Mouse (Mus musculus): ENCODE measurements around the gene Zfp94.

The Zfp94 gene

GRCm38 (mm10) chr7:24316567-24317092 lies at the start of gene Zfp94:
Gene Zfp94 (minus strand): TSS chr7:24316666.
- DNase-seq (ENCODE audit: low spot score in 2 of 2) = peak; percentile 68 to 80

DNA sequence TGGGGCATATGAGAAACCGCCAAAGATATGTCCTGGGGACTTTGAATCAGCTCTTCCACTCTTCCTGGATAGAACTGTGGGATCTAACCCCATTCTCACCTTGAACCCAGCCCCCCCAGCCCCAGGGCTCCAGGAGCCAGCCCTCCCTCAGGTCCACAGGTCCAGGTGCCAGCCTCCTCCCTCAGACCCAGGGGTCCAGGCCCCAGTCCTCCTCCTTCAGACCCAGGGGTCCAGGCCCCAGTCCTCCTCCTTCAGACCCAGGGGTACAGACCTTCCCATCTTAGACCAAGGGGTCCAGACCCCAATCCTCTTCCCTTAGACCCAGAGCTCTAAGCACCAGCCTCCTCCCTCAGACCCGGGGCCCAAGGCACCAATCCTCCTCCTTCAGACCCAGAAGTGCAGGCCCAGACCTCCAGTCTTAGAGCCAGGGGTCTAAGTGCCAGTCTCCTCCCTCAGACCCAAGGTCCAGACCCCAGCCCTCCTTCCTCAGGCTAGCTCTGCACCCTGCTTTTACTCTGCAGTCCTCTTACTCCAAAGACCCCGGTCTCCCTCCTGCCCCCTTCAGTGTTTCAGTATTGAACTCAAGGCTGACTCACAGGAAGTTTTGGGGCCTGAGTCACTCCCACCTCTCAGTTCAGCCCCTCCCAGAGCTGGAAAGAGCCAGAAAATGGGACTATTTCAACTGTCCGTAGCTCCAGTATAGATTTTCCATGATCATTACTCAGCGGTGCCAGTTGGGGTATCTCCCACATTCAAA lies 49.0 kb upstream of the Zfp94 start:
- DNase-seq (ENCODE audit: low spot score in 2 of 2) = no peak

GRCm38 (mm10) chr7:24364827-24365226 lies 48.4 kb upstream of the Zfp94 start:
- peak; percentile 79 to 87 for DNase-seq (ENCODE audit: low spot score in 2 of 2)

- DNase-seq (ENCODE audit: low spot score in 2 of 2) = peak in 1 of 2 experiments; percentile 40
These were observed 46.8 kb upstream of the Zfp94 start for GRCm38 (mm10) chr7:24363228-24363627.

DNA sequence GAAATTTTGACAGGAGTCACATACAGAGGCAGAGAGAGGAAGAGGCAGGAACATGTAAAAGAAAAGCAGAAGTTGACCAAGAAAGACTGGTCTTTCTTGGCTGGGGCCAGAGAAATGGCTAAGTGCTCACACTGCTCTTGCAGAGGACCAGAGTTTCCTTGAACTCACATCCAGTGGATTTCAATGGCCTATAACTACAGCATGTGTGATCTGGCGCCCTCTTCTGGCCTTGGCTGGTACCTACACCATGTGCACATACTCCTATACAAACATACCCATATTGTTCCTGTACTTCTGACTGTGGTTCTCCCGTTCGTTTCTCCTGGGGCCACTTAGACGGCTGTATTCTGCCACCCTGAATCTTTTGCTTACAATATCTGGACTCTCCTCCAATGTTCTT lies 44.5 kb upstream of the Zfp94 start:
- no peak for DNase-seq (ENCODE audit: low spot score in 2 of 2)

- no peak for DNase-seq (ENCODE audit: low spot score in 2 of 2)
These were observed 42.8 kb upstream of the Zfp94 start for GRCm38 (mm10) chr7:24359269-24359668.

DNA sequence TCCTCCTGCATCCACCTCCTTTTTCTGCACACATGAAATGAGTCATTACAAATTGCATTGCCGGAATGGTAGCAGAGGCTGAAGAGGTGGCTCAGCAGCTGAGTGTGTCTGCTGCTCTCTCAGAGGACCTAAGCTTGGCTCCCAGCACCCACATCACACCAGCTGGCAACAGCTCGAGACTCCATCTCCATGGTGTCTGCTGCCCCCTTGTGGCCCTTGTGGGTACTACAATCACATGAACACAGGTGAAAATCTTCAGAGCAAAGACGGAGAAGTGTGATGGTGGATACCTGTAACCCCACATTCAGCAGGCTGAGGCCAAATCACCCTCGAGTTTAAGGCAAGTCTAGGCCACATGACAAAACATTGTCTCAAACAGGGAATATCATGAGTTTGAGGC lies 41.4 kb upstream of the Zfp94 start:
- DNase-seq (ENCODE audit: low spot score in 2 of 2) = no peak

DNA sequence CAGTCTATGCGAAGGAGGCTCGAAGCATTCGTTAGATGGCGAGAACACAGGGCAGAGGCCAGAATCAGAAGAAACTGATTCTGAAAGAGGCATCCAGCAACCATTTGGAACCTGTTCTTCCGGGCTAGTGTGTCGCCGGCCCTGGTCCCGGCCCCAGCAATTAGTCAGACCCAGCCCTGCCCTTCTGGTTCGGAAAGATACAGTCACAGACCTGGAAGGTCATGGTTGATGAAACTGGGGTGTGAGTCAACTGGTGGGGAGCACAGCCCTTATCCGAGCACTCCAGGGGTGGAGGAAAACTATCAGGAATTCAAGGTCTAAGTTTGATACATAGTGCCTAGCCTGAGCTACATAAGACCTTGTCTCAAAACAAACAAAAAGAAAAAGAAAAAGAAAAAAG lies 39.6 kb upstream of the Zfp94 start:
- no peak for DNase-seq (ENCODE audit: low spot score in 2 of 2)

DNA sequence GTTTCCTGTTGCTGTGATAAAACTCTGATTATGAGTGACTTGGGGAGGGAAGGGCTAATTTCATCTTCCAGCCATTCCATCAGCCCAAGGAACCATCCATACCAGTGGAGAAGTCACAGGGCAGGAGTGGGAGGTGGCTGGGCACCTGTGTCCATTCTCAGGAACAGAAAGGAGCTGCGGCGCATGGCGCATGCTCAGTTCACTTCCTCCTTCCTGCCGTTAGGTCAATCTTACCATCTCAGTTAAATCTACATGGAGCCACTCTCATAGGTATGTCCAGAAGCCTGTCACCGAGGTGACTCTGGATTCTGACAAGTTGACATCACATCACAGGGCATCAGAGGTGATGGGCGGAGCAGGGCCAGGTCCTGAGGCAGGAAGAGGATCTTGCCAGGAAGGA lies 39.2 kb upstream of the Zfp94 start:
- DNase-seq (ENCODE audit: low spot score in 2 of 2) = no peak

DNA sequence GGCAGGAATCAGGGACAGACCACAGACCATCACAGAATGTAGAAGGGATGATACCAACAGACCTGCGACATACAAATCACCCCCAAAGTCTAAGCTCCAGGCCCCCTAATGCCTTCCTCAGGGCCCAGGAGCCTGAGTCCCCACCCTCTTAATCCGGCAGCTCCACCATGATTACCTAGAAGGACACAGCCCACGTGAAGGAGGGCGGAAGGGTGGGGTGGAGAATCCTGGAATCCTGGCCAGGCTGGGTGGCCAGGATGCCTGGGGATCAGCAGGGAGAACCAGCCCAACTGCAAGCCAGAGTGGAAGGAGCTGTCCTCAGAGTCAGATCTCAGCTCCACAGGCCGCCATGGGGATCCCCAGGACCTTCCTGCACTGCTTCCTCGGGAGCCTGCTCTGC lies 32.4 kb upstream of the Zfp94 start, which contains the start of gene Lypd5:
TSS of gene Lypd5 (plus strand) at position 301 of the 400 bp plus-strand sequence.
- no peak for DNase-seq (ENCODE audit: low spot score in 2 of 2)

DNA sequence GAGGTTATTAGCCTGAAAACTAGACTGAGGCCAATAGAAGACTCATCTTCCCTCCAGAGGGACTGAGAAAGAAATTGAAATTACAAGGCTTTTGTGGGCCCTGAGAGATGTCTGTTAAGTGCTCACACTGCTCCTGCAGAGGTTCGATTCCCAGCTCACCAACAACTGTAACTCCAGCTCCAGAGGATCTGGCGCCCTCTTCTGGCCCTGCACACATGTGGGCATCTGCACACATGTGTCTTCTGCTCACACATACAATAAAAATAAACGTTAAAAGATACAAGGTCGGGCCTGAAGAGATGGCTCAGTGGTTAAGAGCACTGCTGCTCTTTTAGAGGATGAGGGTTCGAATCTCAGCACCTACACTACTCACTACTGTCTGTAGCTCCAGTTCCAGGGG lies 30.0 kb upstream of the Zfp94 start:
- DNase-seq (ENCODE audit: low spot score in 2 of 2) = no peak

DNA sequence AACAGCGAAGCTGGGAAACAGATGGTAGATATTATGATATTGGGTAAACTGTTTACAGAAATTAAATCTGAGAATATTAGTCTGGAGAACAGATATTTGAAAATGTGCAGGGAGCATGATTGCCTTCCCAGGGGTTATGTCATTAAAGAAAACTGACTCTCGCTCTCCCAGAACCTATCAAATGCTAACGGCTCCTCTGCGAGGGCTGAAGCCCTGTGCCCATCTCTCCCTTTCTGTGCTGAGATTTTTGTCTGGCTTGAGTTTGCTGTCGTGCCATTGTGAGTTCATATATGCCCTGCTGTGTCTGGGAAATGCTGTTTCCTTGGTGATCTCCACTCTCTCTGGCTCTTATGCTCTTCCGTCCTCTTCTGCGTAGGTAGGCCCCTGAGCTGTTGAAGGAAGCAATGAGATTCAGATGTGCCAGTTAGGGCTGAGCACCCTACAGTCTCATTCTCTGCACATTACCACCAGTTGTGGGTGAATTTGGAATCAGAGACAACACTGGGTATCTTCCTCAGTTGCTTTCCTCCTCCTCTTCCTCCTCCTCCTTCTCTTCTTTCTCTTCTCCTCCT lies 27.3 kb upstream of the Zfp94 start:
- no peak for DNase-seq (ENCODE audit: low spot score in 2 of 2)

DNA sequence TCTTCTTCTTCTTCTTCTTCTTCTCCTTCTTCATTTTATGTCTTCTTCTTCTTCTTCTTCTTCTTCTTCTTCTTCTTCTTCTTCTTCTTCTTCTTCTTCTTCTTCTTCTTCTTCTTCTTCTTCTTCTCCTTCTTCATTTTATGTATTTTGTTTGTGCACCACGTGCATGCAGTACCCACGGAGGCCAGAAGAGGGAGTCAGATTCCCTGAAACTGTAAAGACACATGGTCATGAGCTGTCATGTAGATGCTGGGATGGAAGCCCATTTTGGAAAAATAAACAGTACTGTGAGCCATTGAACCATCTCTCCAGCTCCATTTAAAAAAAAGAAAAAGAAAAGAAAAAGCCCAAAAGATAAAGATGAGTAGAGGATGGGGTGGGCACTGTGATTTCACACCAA lies 21.8 kb upstream of the Zfp94 start:
- DNase-seq (ENCODE audit: low spot score in 2 of 2) = no peak

GRCm38 (mm10) chr7:24335699-24336309 lies 19.3 kb upstream of the Zfp94 start:
- peak; percentile 37 to 60 for DNase-seq (ENCODE audit: low spot score in 2 of 2)

DNA sequence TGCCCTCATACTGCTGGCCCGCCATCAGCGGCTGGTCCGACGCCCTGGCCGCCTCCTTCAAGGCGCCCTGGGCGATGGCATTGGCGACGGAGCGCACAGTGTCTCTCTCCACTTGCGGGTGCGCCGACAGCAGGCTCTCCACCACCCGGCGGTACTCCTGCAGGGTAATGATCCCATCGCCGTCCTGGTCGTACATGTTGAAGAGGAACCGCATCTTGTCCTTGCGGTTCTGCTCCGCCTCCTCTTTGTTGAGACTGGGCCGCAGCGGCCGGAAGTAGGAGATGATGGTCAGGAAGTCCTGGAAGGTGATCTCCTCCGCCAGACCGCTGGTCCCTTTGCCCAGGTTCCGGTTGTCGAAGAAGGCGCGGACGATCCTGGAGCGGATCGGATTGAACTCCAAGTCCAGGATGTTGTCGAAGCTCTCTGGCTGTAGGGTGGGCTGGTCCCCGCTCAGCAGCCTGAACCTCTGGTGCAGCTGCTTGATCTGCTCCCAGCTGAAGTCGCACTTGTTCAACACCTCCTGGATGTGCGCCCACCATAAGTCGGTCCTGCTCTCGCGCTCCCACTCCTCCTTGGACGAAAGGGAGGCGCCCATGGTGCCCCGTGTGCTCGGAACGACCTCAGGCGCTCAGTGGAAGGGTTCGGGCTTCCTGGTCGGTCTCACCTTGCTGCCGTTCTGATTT lies 17.0 kb upstream of the Zfp94 start, which contains the start of gene Tescl:
TSS of gene Tescl (minus strand) at position 633 of the 683 bp plus-strand sequence.
- DNase-seq (ENCODE audit: low spot score in 2 of 2) = no peak

GRCm38 (mm10) chr7:24327281-24327975 lies 11.0 kb upstream of the Zfp94 start:
- no peak for DNase-seq (ENCODE audit: low spot score in 2 of 2)

- no peak for DNase-seq (ENCODE audit: low spot score in 2 of 2)
These were observed 10.0 kb upstream of the Zfp94 start for GRCm38 (mm10) chr7:24326273-24327135.

DNA sequence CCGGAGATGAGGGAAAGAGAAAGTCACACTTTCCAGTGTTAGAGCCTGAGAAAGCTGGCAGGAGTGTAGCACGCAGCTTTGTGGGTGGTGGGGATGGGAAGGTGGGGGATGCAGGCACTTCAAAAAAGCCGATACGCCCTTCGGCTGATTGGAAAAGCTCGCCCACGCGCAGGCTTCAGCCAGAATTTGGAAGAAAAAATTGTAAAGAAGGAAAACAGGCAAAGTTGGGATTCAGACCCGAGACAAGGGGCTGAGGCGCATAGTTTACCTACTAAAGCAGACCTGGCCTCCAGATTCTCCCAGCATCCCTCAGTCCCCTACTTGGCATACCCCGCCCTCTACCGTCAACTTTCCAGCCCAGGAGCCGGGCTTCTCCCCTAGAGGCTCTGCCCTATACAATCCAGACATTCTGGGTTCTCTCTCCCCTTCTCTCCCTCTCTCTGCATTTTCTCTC lies 9.2 kb upstream of the Zfp94 start:
- no peak for DNase-seq (ENCODE audit: low spot score in 2 of 2)

- DNase-seq (ENCODE audit: low spot score in 2 of 2) = no peak
These were observed 8.7 kb upstream of the Zfp94 start for GRCm38 (mm10) chr7:24325197-24325596.

- no peak for DNase-seq (ENCODE audit: low spot score in 2 of 2)
These were observed 6.1 kb upstream of the Zfp94 start for GRCm38 (mm10) chr7:24322593-24322992.

All from natural killer cell, adult 2 months (primary cell).